25 mouse cellular contexts compared by ENCODE assay signal in the genomic region with DNA sequence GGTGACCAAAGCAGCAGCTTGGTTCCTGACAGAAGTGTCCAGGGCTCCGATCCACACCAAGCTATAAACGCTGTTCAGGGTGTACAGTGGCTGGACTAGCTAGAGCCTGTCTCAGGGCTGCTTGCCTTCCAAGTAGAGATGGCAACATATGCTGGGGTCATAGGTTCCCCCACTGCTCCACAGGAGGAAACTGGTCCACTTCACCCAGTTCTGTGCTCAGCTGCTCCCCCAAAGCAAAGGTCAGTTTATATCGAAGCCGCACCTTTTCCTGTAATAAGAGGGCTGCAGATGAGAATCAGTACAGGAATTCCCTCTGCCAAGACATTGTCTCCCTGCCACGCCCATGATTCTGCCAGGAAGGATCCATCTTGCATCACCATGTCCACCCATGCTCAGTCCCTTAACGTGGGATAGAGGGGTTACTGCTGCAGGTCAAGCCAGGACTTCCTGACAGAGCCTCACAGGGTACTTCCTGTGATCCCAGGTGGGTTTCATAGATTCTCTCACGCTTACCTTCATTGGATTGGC. TPM values are rescaled to one million over a fixed set of nuclear protein-coding genes. Genes with fewer than 3 reads are reported as not detected.
A peak's percentile ranks its signal among the peaks of the same experiment; 100 is the strongest.
DNase-seq lines count a peak whose midpoint lies in the region; ATAC-seq and TF ChIP-seq lines count a peak whose summit lies in the region.
"Had no signal": no experiment of that assay in that cellular context is flagged by ENCODE, and none has a peak within 500 bp of the region (broad histone marks: within the 10 kb centered on the region; RNA-seq: fewer than 3 reads in every experiment).

No protein-coding gene starts in this region.

- H3K27ac ChIP-seq in heart, embryonic 10.5 days, result no peak overlapping the region
- 0 out of 2 replicates have a peak overlapping the region, but pooled peaks have one; percentile 5 for H3K27ac ChIP-seq in lung, postnatal 0 days (ENCODE audit: low read length)
- H3K27ac ChIP-seq in forebrain, embryonic 13.5 days, result no peak overlapping the region
- H3K27ac ChIP-seq in hindbrain, embryonic 13.5 days, result no peak overlapping the region
- H3K27ac ChIP-seq: embryonic facial prominence, embryonic 15.5 days; forebrain, embryonic 10.5 days; forebrain, embryonic 15.5 days; heart, adult 2 months; hindbrain, embryonic 12.5 days had no signal

- H3K9me3 ChIP-seq in heart, embryonic 10.5 days, result no peaks in the 10 kb centered on the region
- H3K9me3 ChIP-seq in lung, postnatal 0 days (ENCODE audit: low read length), result no peaks in the 10 kb centered on the region
- H3K9me3 ChIP-seq in forebrain, embryonic 13.5 days (replicated peaks), result no peaks in the 10 kb centered on the region
- no peaks in the 10 kb centered on the region for H3K9me3 ChIP-seq in hindbrain, embryonic 13.5 days
- H3K9me3 ChIP-seq: embryonic facial prominence, embryonic 15.5 days; forebrain, embryonic 10.5 days; forebrain, embryonic 15.5 days; heart, embryonic 12.5 days; hindbrain, embryonic 12.5 days had no signal

- peak; percentile 14; the same call in 1 of the 2 replicates for ATAC-seq in lung, postnatal 0 days
- no peak for ATAC-seq in forebrain, embryonic 13.5 days
- no peak for ATAC-seq in hindbrain, embryonic 13.5 days (ENCODE audit: low FRiP score)
- ATAC-seq: activated CD4-positive, CD25-positive, alpha-beta regulatory T cell, adult 4 months; CD4-positive, CD25-positive, alpha-beta regulatory T cell, adult 4 months; forebrain, embryonic 15.5 days; Patski had no signal

- no peaks in the 10 kb centered on the region for H3K27me3 ChIP-seq in heart, embryonic 10.5 days (ENCODE audit: insufficient read depth, poor library complexity, severe bottlenecking)
- no peaks in the 10 kb centered on the region for H3K27me3 ChIP-seq in lung, postnatal 0 days (replicated peaks; ENCODE audit: insufficient read depth, low read length)
- no peaks in the 10 kb centered on the region for H3K27me3 ChIP-seq in forebrain, embryonic 13.5 days
- H3K27me3 ChIP-seq in hindbrain, embryonic 13.5 days, result no peaks in the 10 kb centered on the region
- H3K27me3 ChIP-seq: embryonic facial prominence, embryonic 15.5 days; forebrain, embryonic 15.5 days; heart, embryonic 12.5 days; hindbrain, embryonic 12.5 days; Patski had no signal

- H3K4me1 ChIP-seq in heart, embryonic 10.5 days, result peaks cover 2% of the 10 kb centered on the region; the same call in 1 of the 2 replicates
- H3K4me1 ChIP-seq in lung, postnatal 0 days (ENCODE audit: insufficient read depth, low read depth, low read length), result no peaks in the 10 kb centered on the region
- H3K4me1 ChIP-seq in forebrain, embryonic 13.5 days, result no peaks in the 10 kb centered on the region
- no peaks in the 10 kb centered on the region for H3K4me1 ChIP-seq in hindbrain, embryonic 13.5 days (replicated peaks)
- H3K4me1 ChIP-seq: embryonic facial prominence, embryonic 15.5 days; forebrain, embryonic 10.5 days; forebrain, embryonic 15.5 days; heart, embryonic 12.5 days; hindbrain, embryonic 12.5 days had no signal

- WGBS in heart, embryonic 10.5 days, result 90% methylated on average over 7 of the region's 7 CpGs
- 79% methylated on average over 7 of the region's 7 CpGs for WGBS in lung, postnatal 0 days
- 94% methylated on average over 7 of the region's 7 CpGs for WGBS in forebrain, embryonic 13.5 days
- 92% methylated on average over 7 of the region's 7 CpGs for WGBS in hindbrain, embryonic 13.5 days

- no peak overlapping the region for H3K9ac ChIP-seq in lung, postnatal 0 days (replicated peaks; ENCODE audit: low read depth)
- no peak overlapping the region for H3K9ac ChIP-seq in forebrain, embryonic 13.5 days
- H3K9ac ChIP-seq in hindbrain, embryonic 13.5 days, result no peak overlapping the region
- H3K9ac ChIP-seq: embryonic facial prominence, embryonic 15.5 days; forebrain, embryonic 15.5 days; heart, embryonic 12.5 days; hindbrain, embryonic 12.5 days had no signal

- TF ChIP-seq CTCF in lung, postnatal 0 days (IDR thresholded peaks at IDR 0.05), result no peak

- no peak overlapping the region for H3K4me2 ChIP-seq in lung, postnatal 0 days (replicated peaks; ENCODE audit: low read depth, low read length)
- no peak overlapping the region for H3K4me2 ChIP-seq in forebrain, embryonic 13.5 days
- H3K4me2 ChIP-seq in hindbrain, embryonic 13.5 days, result no peak overlapping the region
- H3K4me2 ChIP-seq: embryonic facial prominence, embryonic 15.5 days; forebrain, embryonic 15.5 days; heart, embryonic 12.5 days; hindbrain, embryonic 12.5 days had no signal

- H3K36me3 ChIP-seq in heart, embryonic 10.5 days, result peaks cover 97% of the 10 kb centered on the region
- peaks cover 51% of the 10 kb centered on the region for H3K36me3 ChIP-seq in lung, postnatal 0 days (ENCODE audit: insufficient read depth, low read length)
- H3K36me3 ChIP-seq in forebrain, embryonic 13.5 days (ENCODE audit: poor library complexity, severe bottlenecking), result peaks cover 98% of the 10 kb centered on the region
- peaks cover 97% of the 10 kb centered on the region for H3K36me3 ChIP-seq in hindbrain, embryonic 13.5 days

- no peak overlapping the region for H3K4me3 ChIP-seq in heart, embryonic 10.5 days
- H3K4me3 ChIP-seq in lung, postnatal 0 days (ENCODE audit: low read depth, low read length), result no peak overlapping the region
- H3K4me3 ChIP-seq in forebrain, embryonic 13.5 days, result no peak overlapping the region
- H3K4me3 ChIP-seq in hindbrain, embryonic 13.5 days, result no peak overlapping the region
- H3K4me3 ChIP-seq: embryonic facial prominence, embryonic 15.5 days; erythroblast, embryonic 14.5 days; forebrain, embryonic 10.5 days; forebrain, embryonic 15.5 days; heart, adult 2 months; heart, embryonic 12.5 days; hindbrain, embryonic 12.5 days had no signal

- peak; percentile 87 for DNase-seq in heart, adult 11 months
- no peak for DNase-seq in heart, embryonic 10.5 days (ENCODE audit: low spot score)
- DNase-seq in lung, postnatal 0 days (ENCODE audit: low spot score), result no peak
- DNase-seq in lung, postnatal 4 days, result no peak
- DNase-seq in lung, postnatal 36 days, result peak; percentile 57
- DNase-seq in spleen, postnatal 10 days (ENCODE audit: low spot score in 2 of 2), result no peak
- DNase-seq: adrenal gland, postnatal 14 days; B cell, adult 2 months; cerebellum, adult 11 months; cerebellum, adult 8-10 months; cerebellum, postnatal 14 days; embryo, embryonic 11 days; heart, adult 2 months; heart, postnatal 4 days had no signal

- peak; percentile 29; the same call in 1 of the 2 replicates for TF ChIP-seq EP300 in lung, postnatal 0 days (IDR thresholded peaks at IDR 0.05)

RNA-seq across cellular contexts. Expression of gene Mrps7, which starts 18.1 kb away (rescaled TPM):
- 105 and 108 TPM in 2 replicates for polyA plus RNA-seq in heart, embryonic 10.5 days (2016; fragmentation: Nextera tagmentation; extraction: Ambion mirVana)
- polyA plus RNA-seq in lung, postnatal 0 days (2015; fragmentation: Nextera tagmentation; extraction: Ambion mirVana), result 47.4 and 49.2 TPM in 2 replicates
- polyA plus RNA-seq in forebrain, embryonic 13.5 days (2015; fragmentation: Nextera tagmentation; extraction: Ambion mirVana), result 81.6 and 87.1 TPM in 2 replicates
- polyA plus RNA-seq in hindbrain, embryonic 13.5 days (2015; fragmentation: Nextera tagmentation; extraction: Ambion mirVana), result 76.0 and 81.3 TPM in 2 replicates

RNA-seq across cellular contexts. Expression of gene Gga3, which starts 18.2 kb away (rescaled TPM):
- 25.4 and 25.7 TPM in 2 replicates for polyA plus RNA-seq in heart, embryonic 10.5 days (2016; fragmentation: Nextera tagmentation; extraction: Ambion mirVana)
- 6.8 and 8.1 TPM in 2 replicates for polyA plus RNA-seq in lung, postnatal 0 days (2015; fragmentation: Nextera tagmentation; extraction: Ambion mirVana)
- 23.6 and 29.8 TPM in 2 replicates for polyA plus RNA-seq in forebrain, embryonic 13.5 days (2015; fragmentation: Nextera tagmentation; extraction: Ambion mirVana)
- polyA plus RNA-seq in hindbrain, embryonic 13.5 days (2015; fragmentation: Nextera tagmentation; extraction: Ambion mirVana), result 33.6 and 35.6 TPM in 2 replicates

RNA-seq across cellular contexts. Expression of gene Nup85, which starts 21.4 kb away (rescaled TPM):
- 179 and 208 TPM in 2 replicates for polyA plus RNA-seq in heart, embryonic 10.5 days (2016; fragmentation: Nextera tagmentation; extraction: Ambion mirVana)
- polyA plus RNA-seq in lung, postnatal 0 days (2015; fragmentation: Nextera tagmentation; extraction: Ambion mirVana), result 38.4 and 44.2 TPM in 2 replicates
- polyA plus RNA-seq in forebrain, embryonic 13.5 days (2015; fragmentation: Nextera tagmentation; extraction: Ambion mirVana), result 161 and 179 TPM in 2 replicates
- 109 and 110 TPM in 2 replicates for polyA plus RNA-seq in hindbrain, embryonic 13.5 days (2015; fragmentation: Nextera tagmentation; extraction: Ambion mirVana)

RNA-seq across cellular contexts. Expression of gene Mif4gd, which starts 27.1 kb away (rescaled TPM):
- polyA plus RNA-seq in heart, embryonic 10.5 days (2016; fragmentation: Nextera tagmentation; extraction: Ambion mirVana), result 19.6 and 22.7 TPM in 2 replicates
- polyA plus RNA-seq in lung, postnatal 0 days (2015; fragmentation: Nextera tagmentation; extraction: Ambion mirVana), result 74.7 and 78.6 TPM in 2 replicates
- polyA plus RNA-seq in forebrain, embryonic 13.5 days (2015; fragmentation: Nextera tagmentation; extraction: Ambion mirVana), result 12.4 and 13.4 TPM in 2 replicates
- polyA plus RNA-seq in hindbrain, embryonic 13.5 days (2015; fragmentation: Nextera tagmentation; extraction: Ambion mirVana), result 11.3 and 11.5 TPM in 2 replicates

RNA-seq across cellular contexts. Expression of gene Slc25a19, which starts 42.5 kb away (rescaled TPM):
- polyA plus RNA-seq in heart, embryonic 10.5 days (2016; fragmentation: Nextera tagmentation; extraction: Ambion mirVana), result 33.5 and 45.5 TPM in 2 replicates
- 18.9 and 19.5 TPM in 2 replicates for polyA plus RNA-seq in lung, postnatal 0 days (2015; fragmentation: Nextera tagmentation; extraction: Ambion mirVana)
- polyA plus RNA-seq in forebrain, embryonic 13.5 days (2015; fragmentation: Nextera tagmentation; extraction: Ambion mirVana), result 37.6 and 37.8 TPM in 2 replicates
- 35.6 and 41.1 TPM in 2 replicates for polyA plus RNA-seq in hindbrain, embryonic 13.5 days (2015; fragmentation: Nextera tagmentation; extraction: Ambion mirVana)

Comparison
In these comparisons a context has a peak if more than half of its experiments do, and no peak if none do; other contexts are left out.
1. DNase-seq: peak in heart, adult 11 months (single experiment) and lung, postnatal 36 days (single experiment); none in heart, embryonic 10.5 days (single experiment), lung, postnatal 0 days (single experiment), lung, postnatal 4 days (0 of 2) and spleen, postnatal 10 days (0 of 2).